In the genomic region with DNA sequence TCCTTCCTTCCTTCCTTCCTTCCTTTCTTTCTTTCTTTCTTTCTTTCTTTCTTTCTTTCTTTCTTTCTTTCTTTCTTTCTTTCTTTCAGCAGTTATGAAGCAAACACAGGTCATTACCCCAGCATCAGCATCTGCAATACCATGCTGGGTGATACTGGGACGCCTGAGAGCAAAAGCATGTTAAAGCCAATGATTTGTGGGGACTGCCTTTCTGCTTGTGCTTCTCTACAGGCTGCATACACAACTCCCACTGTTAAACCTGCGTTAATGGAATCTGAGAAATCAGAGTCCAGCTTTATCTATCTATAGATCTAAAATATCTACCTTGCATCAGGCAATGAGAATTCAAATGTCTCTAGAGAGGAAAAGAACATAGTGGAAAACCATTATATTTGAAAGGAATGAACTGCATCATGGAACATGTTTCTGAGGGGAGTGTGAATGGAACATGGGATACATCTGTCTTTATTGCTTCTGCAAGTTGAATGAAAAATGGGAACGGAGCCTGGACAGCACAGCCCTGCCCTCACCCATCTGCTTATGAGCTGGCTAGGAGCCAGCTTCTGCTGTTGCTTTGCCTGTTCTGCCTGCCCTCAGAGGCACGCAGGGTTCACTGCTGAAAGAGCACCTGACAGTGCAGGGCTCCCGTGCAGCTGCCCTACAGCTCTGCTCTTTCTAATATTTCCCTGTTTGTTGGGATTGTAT, we compare ENCODE assay signal across 7 mouse cellular contexts.
DNase-seq lines count a peak whose midpoint lies in the region; ATAC-seq lines count a peak whose summit lies in the region.

No protein-coding gene starts in this region.

- H3K36me3 ChIP-seq in hindbrain, embryonic 11.5 days (ENCODE audit: control insufficient read depth, insufficient read depth, low read length) = no peaks in the 10 kb centered on the region
- H3K36me3 ChIP-seq in hindbrain, embryonic 10.5 days = no peaks in the 10 kb centered on the region
- H3K36me3 ChIP-seq in hindbrain, embryonic 12.5 days = no peaks in the 10 kb centered on the region
- no peaks in the 10 kb centered on the region for H3K36me3 ChIP-seq in limb, embryonic 15.5 days

- peak; percentile 70 for ATAC-seq in hindbrain, embryonic 11.5 days (ENCODE audit: low FRiP score)
- ATAC-seq in hindbrain, embryonic 12.5 days (ENCODE audit: low FRiP score) = peak; percentile 94
- peak; percentile 48; the same call in 1 of the 2 replicates for ATAC-seq in limb, embryonic 15.5 days (ENCODE audit: insufficient number of reproducible peaks, low FRiP score, low TSS enrichment, low read depth)

- H3K4me2 ChIP-seq in hindbrain, embryonic 11.5 days (replicated peaks; ENCODE audit: low read depth, low read length) = no peak overlapping the region
- H3K4me2 ChIP-seq in hindbrain, embryonic 12.5 days (replicated peaks) = no peak overlapping the region
- H3K4me2 ChIP-seq in limb, embryonic 15.5 days = no peak overlapping the region

- no peak overlapping the region for H3K4me3 ChIP-seq in hindbrain, embryonic 11.5 days (ENCODE audit: low read depth, low read length)
- H3K4me3 ChIP-seq in hindbrain, embryonic 10.5 days = no peak overlapping the region
- H3K4me3 ChIP-seq in hindbrain, embryonic 12.5 days = no peak overlapping the region
- H3K4me3 ChIP-seq in limb, embryonic 15.5 days = no peak overlapping the region

- DNase-seq in hindbrain, embryonic 11.5 days (ENCODE audit: low spot score) = peak; percentile 14
- no peak for DNase-seq in hindbrain, embryonic 10.5 days (ENCODE audit: low spot score)
- DNase-seq in cerebellum, postnatal 25 days = peak; percentile 43 to 67
- no peak for DNase-seq in yolk sac, embryonic 10.5 days (ENCODE audit: low spot score)
- no peak for DNase-seq in lung, postnatal 36 days

- H3K9ac ChIP-seq in hindbrain, embryonic 11.5 days (ENCODE audit: low read depth, low read length) = no peak overlapping the region
- H3K9ac ChIP-seq in hindbrain, embryonic 12.5 days = no peak overlapping the region
- no peak overlapping the region for H3K9ac ChIP-seq in limb, embryonic 15.5 days

- H3K4me1 ChIP-seq in hindbrain, embryonic 11.5 days (replicated peaks; ENCODE audit: control insufficient read depth, insufficient read depth, low read length) = no peaks in the 10 kb centered on the region
- H3K4me1 ChIP-seq in hindbrain, embryonic 10.5 days (replicated peaks) = no peaks in the 10 kb centered on the region
- H3K4me1 ChIP-seq in hindbrain, embryonic 12.5 days = 0 out of 2 replicates have a peak, but pooled peaks cover 3% of the 10 kb centered on the region
- H3K4me1 ChIP-seq in limb, embryonic 15.5 days = 0 out of 2 replicates have a peak, but pooled peaks cover 3% of the 10 kb centered on the region

- WGBS in hindbrain, embryonic 11.5 days = 57% methylated on average over 5 of the region's 5 CpGs
- 70% methylated on average over 5 of the region's 5 CpGs for WGBS in hindbrain, embryonic 10.5 days
- 46% methylated on average over 5 of the region's 5 CpGs for whole genome bisulfite sequencing in hindbrain, embryonic 12.5 days
- WGBS in limb, embryonic 15.5 days = 31% methylated on average over 5 of the region's 5 CpGs

- no peak overlapping the region for H3K27ac ChIP-seq in hindbrain, embryonic 11.5 days (ENCODE audit: low read depth, low read length)
- H3K27ac ChIP-seq in hindbrain, embryonic 10.5 days = no peak overlapping the region
- H3K27ac ChIP-seq in hindbrain, embryonic 12.5 days = no peak overlapping the region
- H3K27ac ChIP-seq in limb, embryonic 15.5 days = no peak overlapping the region

- no peaks in the 10 kb centered on the region for H3K9me3 ChIP-seq in hindbrain, embryonic 11.5 days (ENCODE audit: control insufficient read depth, low read length)
- H3K9me3 ChIP-seq in hindbrain, embryonic 10.5 days = no peaks in the 10 kb centered on the region
- no peaks in the 10 kb centered on the region for H3K9me3 ChIP-seq in hindbrain, embryonic 12.5 days (replicated peaks)
- no peaks in the 10 kb centered on the region for H3K9me3 ChIP-seq in limb, embryonic 15.5 days

- no peaks in the 10 kb centered on the region for H3K27me3 ChIP-seq in hindbrain, embryonic 11.5 days (ENCODE audit: control insufficient read depth, insufficient read depth, low read length)
- no peaks in the 10 kb centered on the region for H3K27me3 ChIP-seq in hindbrain, embryonic 10.5 days (ENCODE audit: insufficient read depth, poor library complexity, severe bottlenecking)
- no peaks in the 10 kb centered on the region for H3K27me3 ChIP-seq in hindbrain, embryonic 12.5 days
- no peaks in the 10 kb centered on the region for H3K27me3 ChIP-seq in limb, embryonic 15.5 days

Comparison
In these comparisons a context has a peak if more than half of its experiments do, and no peak if none do; other contexts are left out.
1. DNase-seq: peak in hindbrain, embryonic 11.5 days (single experiment) and cerebellum, postnatal 25 days (2 of 2); none in hindbrain, embryonic 10.5 days (single experiment), yolk sac, embryonic 10.5 days (single experiment) and lung, postnatal 36 days (single experiment).
2. Peak in every context shown above with its lines, with median percentiles within 50 percentile points of each other: ATAC-seq.